Mouse (Mus musculus) liver, embryonic 12.5 days (tissue): ENCODE data around the gene Prss53. TPM values are rescaled to one million over a fixed set of nuclear protein-coding genes. Genes with fewer than 3 reads are reported as not detected.

ENCODE experiments used
- polyA plus RNA-seq: library from polyadenylated mRNA; unstranded; fragments of >200 nt; fragmentation: Nextera tagmentation; extraction: Ambion mirVana; gene quantifications from 2 replicates; pipeline ENCODE4 v1.2.1, GENCODE M21; 2016

Gene Prss53
- polyA plus RNA-seq, 1 experiment from 2014 or later, result 0.49 TPM

Other genes with a start within 250 kb of the Prss53 start
- 40.6 and 43.6 TPM in 2 replicates for gene Bcl7c, start 182.0 kb downstream of the Prss53 start, polyA plus RNA-seq
- 3.6 and 4.6 TPM in 2 replicates for gene Ctf1, start 178.2 kb downstream of the Prss53 start, polyA plus RNA-seq
- gene Ctf2, start 158.8 kb downstream of the Prss53 start, polyA plus RNA-seq, result 0.13 and 0.26 TPM in 2 replicates
- 3.7 TPM in 2 replicates for gene Fbxl19, start 146.4 kb downstream of the Prss53 start, polyA plus RNA-seq
- 14.8 and 15.0 TPM in 2 replicates for gene Orai3, start 121.2 kb downstream of the Prss53 start, polyA plus RNA-seq
- 13.1 and 13.7 TPM in 2 replicates for gene Setd1a, start 114.3 kb downstream of the Prss53 start, polyA plus RNA-seq
- not detected in 2 replicates for gene Gm49388, start 105.4 kb downstream of the Prss53 start, polyA plus RNA-seq
- 28.0 and 29.8 TPM in 2 replicates for gene Hsd3b7, start 90.4 kb downstream of the Prss53 start, polyA plus RNA-seq
- gene Stx4a, start 66.7 kb downstream of the Prss53 start, polyA plus RNA-seq, result 19.0 and 21.1 TPM in 2 replicates
- gene Stx1b, start 66.4 kb downstream of the Prss53 start, polyA plus RNA-seq, result 0.20 and 0.56 TPM in 2 replicates
- 8.6 and 9.1 TPM in 2 replicates for gene Zfp646, start 14.7 kb downstream of the Prss53 start, polyA plus RNA-seq
- 11.2 and 11.3 TPM in 2 replicates for gene Zfp668, start 14.1 kb downstream of the Prss53 start, polyA plus RNA-seq
- gene Gm21974, start 4.5 kb upstream of the Prss53 start, polyA plus RNA-seq, result not detected in 2 replicates
- 75.0 and 80.3 TPM in 2 replicates for gene Vkorc1, start 4.6 kb upstream of the Prss53 start, polyA plus RNA-seq
- 81.3 and 82.2 TPM in 2 replicates for gene Bckdk, start 13.1 kb upstream of the Prss53 start, polyA plus RNA-seq
- 29.5 and 31.0 TPM in 2 replicates for gene Kat8, start 21.5 kb upstream of the Prss53 start, polyA plus RNA-seq
- 4.0 and 4.4 TPM in 2 replicates for gene Prss8, start 39.1 kb upstream of the Prss53 start, polyA plus RNA-seq
- gene Prss36, start 55.8 kb upstream of the Prss53 start, polyA plus RNA-seq, result 3.9 and 5.1 TPM in 2 replicates
- gene Fus, start 76.5 kb upstream of the Prss53 start, polyA plus RNA-seq, result 217 and 225 TPM in 2 replicates
- 32.9 and 33.8 TPM in 2 replicates for gene Pycard, start 102.9 kb upstream of the Prss53 start, polyA plus RNA-seq
- not detected in 2 replicates for gene Trim72, start 113.0 kb upstream of the Prss53 start, polyA plus RNA-seq
- 2.1 and 2.2 TPM in 2 replicates for gene Itgam, start 171.7 kb upstream of the Prss53 start, polyA plus RNA-seq
- gene Gm49368, start 171.7 kb upstream of the Prss53 start, polyA plus RNA-seq, result not detected in 2 replicates
- 0.17 and 0.19 TPM in 2 replicates for gene Itgax, start 238.6 kb upstream of the Prss53 start, polyA plus RNA-seq